Mouse (Mus musculus): Measurements from ENCODE around the gene Anks1b. TPM values are rescaled to one million over a fixed set of nuclear protein-coding genes. Genes with fewer than 3 reads are reported as not detected.

The Anks1b gene
- total and polyA plus RNA-seq, 3 experiments = not detected

DNA sequence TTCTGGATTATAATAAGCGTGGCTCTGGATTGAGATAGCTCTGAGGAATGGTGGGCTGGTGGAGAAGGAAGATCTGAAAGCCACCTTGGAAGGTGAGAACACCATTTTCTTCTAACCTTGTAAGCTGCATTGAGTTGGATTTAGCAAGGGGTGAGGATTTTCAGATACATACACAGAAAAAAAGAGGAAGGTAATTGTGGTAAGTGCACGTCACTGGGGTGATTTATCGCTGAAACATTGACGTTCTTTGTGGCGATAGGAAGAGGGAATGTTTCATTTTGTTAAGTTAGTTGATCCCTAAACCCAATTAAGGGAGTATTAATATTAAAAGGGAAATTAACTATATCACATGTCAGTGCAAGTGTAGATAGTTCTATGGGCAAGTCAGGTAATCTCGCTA lies 336.7 kb downstream of the Anks1b start:
- no peaks in the 10 kb centered on the region for H3K4me1 ChIP-seq (ENCODE audit: control insufficient read depth in 1 of 2, insufficient read depth in 2 of 2, low read length in 2 of 2)
- H3K4me3 ChIP-seq (ENCODE audit: control insufficient read depth in 1 of 2, insufficient read depth in 1 of 2, low read depth in 2 of 2, low read length in 2 of 2) = no peak overlapping the region
- no peak for TF ChIP-seq ETS1 (IDR thresholded peaks at IDR 0.05; ENCODE audit: low read depth, low read length)
- no peak for TF ChIP-seq TCF12 (IDR thresholded peaks at IDR 0.05; ENCODE audit: low read depth, low read length)
- TF ChIP-seq E2F4 (IDR thresholded peaks at IDR 0.05; ENCODE audit: borderline replicate concordance, low read depth, low read length) = no peak
- no peak for TF ChIP-seq TAL1 (IDR thresholded peaks at IDR 0.05; ENCODE audit: low read length)
- no peak for TF ChIP-seq BHLHE40 (IDR thresholded peaks at IDR 0.05; ENCODE audit: borderline replicate concordance, low read depth, low read length)
- TF ChIP-seq POLR2AphosphoS5 (IDR thresholded peaks at IDR 0.05; ENCODE audit: borderline replicate concordance, low read depth, low read length) = no peak
- TF ChIP-seq NRF1 (IDR thresholded peaks at IDR 0.05; ENCODE audit: insufficient read depth, low read depth, low read length, poor library complexity, severe bottlenecking) = no peak
- TF ChIP-seq ZC3H11A (IDR thresholded peaks at IDR 0.05; ENCODE audit: low read depth, low read length) = no peak
- no peak for TF ChIP-seq ZKSCAN1 (IDR thresholded peaks at IDR 0.05; ENCODE audit: low read depth, low read length)
- TF ChIP-seq POLR2A (IDR thresholded peaks at IDR 0.05; ENCODE audit: control insufficient read depth in 1 of 2, insufficient read depth in 1 of 2, low read depth in 1 of 2, low read length in 2 of 2, poor library complexity in 1 of 2) = no peak
- no peak for TF ChIP-seq MEF2A (IDR thresholded peaks at IDR 0.05; ENCODE audit: extremely low read depth, insufficient replicate concordance, low read depth, low read length, poor library complexity, severe bottlenecking)
- H3K27ac ChIP-seq (ENCODE audit: control insufficient read depth, low read depth, low read length) = no peak overlapping the region
- no peaks in the 10 kb centered on the region for H3K36me3 ChIP-seq (ENCODE audit: control insufficient read depth in 1 of 2, insufficient read depth in 2 of 2, low read length in 2 of 2)
- DNase-seq (ENCODE audit: low read depth, low spot score) = no peak
- H3K9me3 ChIP-seq (replicated peaks; ENCODE audit: insufficient read depth, low read length) = no peaks in the 10 kb centered on the region
- H3K79me2 ChIP-seq (ENCODE audit: control insufficient read depth, insufficient read depth, low read length, poor library complexity) = no peaks in the 10 kb centered on the region
- no peak overlapping the region for H3K9ac ChIP-seq (ENCODE audit: control insufficient read depth, low read depth, low read length, poor library complexity, severe bottlenecking)
- H3K27me3 ChIP-seq (ENCODE audit: control insufficient read depth in 1 of 2, insufficient read depth in 2 of 2, low read length in 2 of 2) = no peaks in the 10 kb centered on the region

GRCm38 (mm10) chr10:90220470-90220869 lies 347.2 kb downstream of the Anks1b start:
- Histone ChIP-seq H3K36me3 (ENCODE audit: control insufficient read depth in 1 of 2, insufficient read depth in 2 of 2, low read length in 2 of 2) (no peaks in the 10 kb centered on the region), H3K4me3 (ENCODE audit: control insufficient read depth in 1 of 2, insufficient read depth in 1 of 2, low read depth in 2 of 2, low read length in 2 of 2) (no peak overlapping the region), H3K79me2 (ENCODE audit: control insufficient read depth, insufficient read depth, low read length, poor library complexity) (no peaks in the 10 kb centered on the region), H3K27ac (ENCODE audit: control insufficient read depth, low read depth, low read length) (no peak overlapping the region), H3K9me3 (replicated peaks; ENCODE audit: insufficient read depth, low read length) (no peaks in the 10 kb centered on the region), H3K4me1 (ENCODE audit: control insufficient read depth in 1 of 2, insufficient read depth in 2 of 2, low read length in 2 of 2) (no peaks in the 10 kb centered on the region), H3K27me3 (ENCODE audit: control insufficient read depth in 1 of 2, insufficient read depth in 2 of 2, low read length in 2 of 2) (no peaks in the 10 kb centered on the region), H3K9ac (ENCODE audit: control insufficient read depth, low read depth, low read length, poor library complexity, severe bottlenecking) (no peak overlapping the region)
- TF ChIP-seq ELF1 (IDR thresholded peaks at IDR 0.05; ENCODE audit: low read depth, low read length) (no peak), USF2 (IDR thresholded peaks at IDR 0.05; ENCODE audit: borderline replicate concordance in 1 of 2, insufficient read depth in 1 of 2, low read depth in 1 of 2, low read length in 2 of 2) (no peak), MAZ (IDR thresholded peaks at IDR 0.05; ENCODE audit: low read depth, low read length) (no peak), JUND (IDR thresholded peaks at IDR 0.05; ENCODE audit: low read depth, low read length) (no peak), ETS1 (IDR thresholded peaks at IDR 0.05; ENCODE audit: low read depth, low read length) (no peak), UBTF (IDR thresholded peaks at IDR 0.05; ENCODE audit: borderline replicate concordance, insufficient read depth, low read depth, low read length) (no peak), MAX (IDR thresholded peaks at IDR 0.05; ENCODE audit: low read length) (no peak)
- DNase-seq (ENCODE audit: low read depth, low spot score) = no peak
